Mouse (Mus musculus) liver, embryonic 14.5 days (tissue): ENCODE data around the gene Wasf1.

Experiments
- CTCF ChIP-seq: IDR thresholded peaks from 2 replicates; pipeline ENCODE4 v1.5.1; 2016; ENCODE audit warnings: antibody characterized with exemption, low read depth, control low read depth
- EP300 ChIP-seq: IDR thresholded peaks from 2 replicates; pipeline ENCODE4 v1.6.1; 2016; ENCODE audit warnings: antibody characterized with exemption, low read depth

GRCm38 (mm10) chr10:40971256-40971655, 88.0 kb downstream of the Wasf1 start:
- TF ChIP-seq CTCF (no peak), EP300 (no peak)
